Mouse (Mus musculus): Measurements from ENCODE around the gene Sgsm1. TPM values are rescaled to one million over a fixed set of nuclear protein-coding genes. Genes with fewer than 3 reads are reported as not detected.

Gene Sgsm1
- polyA plus RNA-seq, 1 experiment = not detected

DNA sequence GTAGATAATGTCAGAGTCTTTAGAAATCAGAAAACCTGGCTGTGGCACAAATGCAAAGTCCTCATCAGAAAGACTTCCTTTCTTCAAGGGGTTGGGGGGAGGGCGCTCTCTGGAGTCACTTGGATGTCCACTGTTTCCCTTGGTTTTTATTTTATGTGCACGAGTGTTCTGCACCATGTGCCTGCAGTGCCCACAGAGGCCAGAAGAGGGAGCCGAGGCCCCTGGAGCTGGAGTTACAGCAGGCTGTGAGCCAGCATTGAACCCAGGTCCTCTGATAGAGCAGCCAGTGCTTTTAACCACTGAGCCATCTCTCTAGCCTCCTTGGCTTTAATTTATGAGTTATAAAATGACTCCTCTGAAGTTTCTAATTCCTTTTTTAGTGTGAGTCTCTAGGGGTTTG lies 40.5 kb downstream of the Sgsm1 start:
- Histone ChIP-seq H3K4me3 (ENCODE audit: insufficient read depth, low read length) (no peak overlapping the region), H3K27ac (ENCODE audit: insufficient read depth, low read depth, low read length) (no peak overlapping the region), H3K4me1 (ENCODE audit: control insufficient read depth, insufficient read depth, low read length) (no peaks in the 10 kb centered on the region)
- TF ChIP-seq CTCF (IDR thresholded peaks at IDR 0.05; ENCODE audit: low read depth, low read length) (no peak), POLR2A (IDR thresholded peaks at IDR 0.05; ENCODE audit: borderline replicate concordance, low read depth, low read length) (no peak)

DNA sequence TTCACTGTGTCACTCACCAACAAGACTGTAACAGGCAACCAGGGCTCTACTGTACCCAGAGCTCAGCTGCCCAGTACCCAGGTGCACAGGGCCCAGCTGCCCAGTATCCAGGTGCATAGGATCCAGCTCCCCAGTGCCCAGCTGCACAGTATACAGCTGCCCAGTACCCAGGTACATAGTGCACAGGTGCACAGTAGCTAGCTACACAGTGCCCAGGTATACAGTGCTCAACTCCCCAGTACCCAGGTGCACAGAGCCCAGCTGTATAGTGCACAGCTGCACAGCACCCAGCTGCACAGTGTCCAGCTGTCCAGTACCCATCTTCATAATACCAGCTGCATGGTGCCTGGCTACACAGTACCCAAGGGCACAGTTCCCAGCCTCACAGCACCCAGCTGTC lies 42.3 kb downstream of the Sgsm1 start:
- H3K4me3 ChIP-seq (ENCODE audit: insufficient read depth, low read length) = no peak overlapping the region
- no peak for TF ChIP-seq POLR2A (IDR thresholded peaks at IDR 0.05; ENCODE audit: borderline replicate concordance, low read depth, low read length)
- no peak for TF ChIP-seq CTCF (IDR thresholded peaks at IDR 0.05; ENCODE audit: low read depth, low read length)

DNA sequence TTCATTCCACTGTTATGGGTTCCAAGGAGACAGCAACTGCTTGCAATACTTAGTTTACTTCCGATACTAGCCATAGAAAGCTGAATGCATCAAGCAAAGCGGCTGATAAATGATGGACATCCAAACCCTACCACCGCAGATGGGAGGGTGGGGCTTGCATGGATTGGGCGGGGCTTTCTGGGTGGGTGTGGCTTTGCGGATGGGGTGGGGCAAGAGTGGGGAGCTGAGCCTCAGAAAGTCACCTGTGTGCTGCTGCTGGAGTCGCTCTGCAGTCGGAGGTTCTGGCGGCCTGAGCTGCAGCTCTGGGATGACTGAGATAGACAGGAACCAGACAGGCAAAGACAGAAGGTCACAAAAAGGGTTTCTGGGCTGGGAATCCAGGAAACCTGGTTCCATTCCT lies 44.9 kb downstream of the Sgsm1 start:
- H3K4me3 ChIP-seq (ENCODE audit: insufficient read depth, low read length) = no peak overlapping the region
- no peak for TF ChIP-seq POLR2A (IDR thresholded peaks at IDR 0.05; ENCODE audit: borderline replicate concordance, low read depth, low read length)
- TF ChIP-seq CTCF (IDR thresholded peaks at IDR 0.05; ENCODE audit: low read depth, low read length) = no peak
- no peaks in the 10 kb centered on the region for H3K4me1 ChIP-seq (ENCODE audit: control insufficient read depth, insufficient read depth, low read length)
- no peak overlapping the region for H3K27ac ChIP-seq (ENCODE audit: insufficient read depth, low read depth, low read length)

More for the DNA sequence above, 42.3 kb downstream of the Sgsm1 start:
- H3K4me1 ChIP-seq (ENCODE audit: control insufficient read depth, insufficient read depth, low read length) = no peaks in the 10 kb centered on the region
- no peak overlapping the region for H3K27ac ChIP-seq (ENCODE audit: insufficient read depth, low read depth, low read length)

DNA sequence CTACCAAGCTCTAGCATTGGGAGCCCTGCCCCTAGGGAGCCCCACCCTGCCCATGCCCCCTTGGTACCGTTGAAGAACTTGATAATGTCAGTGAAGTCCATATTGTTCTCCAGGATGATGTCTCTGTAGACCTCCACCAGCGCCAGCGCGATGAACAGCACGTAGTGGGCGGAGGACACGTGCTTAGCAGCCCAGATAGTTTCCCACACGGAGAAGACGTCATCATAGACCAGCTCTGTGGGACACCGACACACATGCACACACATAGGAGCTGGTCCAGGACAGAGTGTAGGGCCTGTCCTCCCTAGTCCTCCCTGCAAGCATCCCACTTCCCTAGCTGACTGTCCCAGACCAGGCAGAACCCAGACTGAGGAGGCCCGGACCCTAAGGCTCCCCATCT lies 59.8 kb downstream of the Sgsm1 start:
- no peak for TF ChIP-seq CTCF (IDR thresholded peaks at IDR 0.05; ENCODE audit: low read depth, low read length)
- no peak for TF ChIP-seq POLR2A (IDR thresholded peaks at IDR 0.05; ENCODE audit: borderline replicate concordance, low read depth, low read length)
- H3K4me3 ChIP-seq (ENCODE audit: insufficient read depth, low read length) = no peak overlapping the region
- no peak overlapping the region for H3K27ac ChIP-seq (ENCODE audit: insufficient read depth, low read depth, low read length)

GRCm38 (mm10) chr5:113249263-113249930 lies 61.2 kb downstream of the Sgsm1 start:
- H3K4me3 ChIP-seq (ENCODE audit: insufficient read depth, low read length) = no peak overlapping the region
- TF ChIP-seq POLR2A (IDR thresholded peaks at IDR 0.05; ENCODE audit: borderline replicate concordance, low read depth, low read length) (no peak), CTCF (IDR thresholded peaks at IDR 0.05; ENCODE audit: low read depth, low read length) (no peak)
- no peaks in the 10 kb centered on the region for H3K4me1 ChIP-seq (ENCODE audit: control insufficient read depth, insufficient read depth, low read length)
- no peak overlapping the region for H3K27ac ChIP-seq (ENCODE audit: insufficient read depth, low read depth, low read length)

More for the DNA sequence above, 59.8 kb downstream of the Sgsm1 start:
- no peaks in the 10 kb centered on the region for H3K4me1 ChIP-seq (ENCODE audit: control insufficient read depth, insufficient read depth, low read length)

- Histone ChIP-seq H3K4me3 (ENCODE audit: insufficient read depth, low read length) (no peak overlapping the region), H3K27ac (ENCODE audit: insufficient read depth, low read depth, low read length) (no peak overlapping the region), H3K4me1 (ENCODE audit: control insufficient read depth, insufficient read depth, low read length) (peaks cover 12% of the 10 kb centered on the region)
- TF ChIP-seq CTCF (IDR thresholded peaks at IDR 0.05; ENCODE audit: low read depth, low read length) (no peak), POLR2A (IDR thresholded peaks at IDR 0.05; ENCODE audit: borderline replicate concordance, low read depth, low read length) (no peak)
These were observed 80.4 kb downstream of the Sgsm1 start for GRCm38 (mm10) chr5:113230196-113230595.

- TF ChIP-seq CTCF (IDR thresholded peaks at IDR 0.05; ENCODE audit: low read depth, low read length) = peak; percentile 96
- TF ChIP-seq POLR2A (IDR thresholded peaks at IDR 0.05; ENCODE audit: borderline replicate concordance, low read depth, low read length) = no peak
- Histone ChIP-seq H3K4me3 (ENCODE audit: insufficient read depth, low read length) (0 out of 2 replicates have a peak within 1 kb of the TSS, but pooled peaks have one; percentile 4), H3K4me1 (ENCODE audit: control insufficient read depth, insufficient read depth, low read length) (peaks cover 33% of the 10 kb centered on the region), H3K27ac (ENCODE audit: insufficient read depth, low read depth, low read length) (peak within 1 kb of the TSS; percentile 23; the same call in 1 of the 2 replicates)
These were observed 83.9 kb downstream of the Sgsm1 start, which contains the start of gene Tmem211 for GRCm38 (mm10) chr5:113226632-113227102. TSS of gene Tmem211 (plus strand) at chr5:113226909.

- Histone ChIP-seq H3K27ac (ENCODE audit: insufficient read depth, low read depth, low read length) (peak overlapping the region; percentile 97), H3K4me3 (ENCODE audit: insufficient read depth, low read length) (no peak overlapping the region), H3K4me1 (ENCODE audit: control insufficient read depth, insufficient read depth, low read length) (peaks cover 33% of the 10 kb centered on the region)
- no peak for TF ChIP-seq POLR2A (IDR thresholded peaks at IDR 0.05; ENCODE audit: borderline replicate concordance, low read depth, low read length)
- no peak for TF ChIP-seq CTCF (IDR thresholded peaks at IDR 0.05; ENCODE audit: low read depth, low read length)
These were observed 84.7 kb downstream of the Sgsm1 start for GRCm38 (mm10) chr5:113225686-113226435.

DNA sequence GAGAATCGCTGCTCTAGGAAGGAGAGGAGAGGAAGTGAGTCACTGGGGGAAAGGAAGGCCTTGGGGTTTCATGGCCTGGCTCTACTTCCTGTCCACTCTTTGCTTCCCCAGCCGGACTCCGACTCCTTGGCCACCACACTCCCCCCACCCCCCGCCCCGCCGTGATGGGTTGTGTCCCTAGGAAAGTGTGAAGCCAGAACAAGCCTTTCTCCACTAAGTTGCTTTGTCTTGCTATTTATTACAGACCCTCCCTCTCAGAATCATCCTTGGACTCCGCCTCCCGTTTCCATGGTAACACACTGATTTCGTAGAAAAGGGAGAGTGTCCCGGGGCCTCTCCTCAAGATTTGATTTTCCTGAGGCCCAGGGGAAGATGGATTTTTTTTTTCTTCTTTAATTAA lies 85.3 kb downstream of the Sgsm1 start:
- Histone ChIP-seq H3K27ac (ENCODE audit: insufficient read depth, low read depth, low read length) (peak overlapping the region; percentile 97), H3K4me3 (ENCODE audit: insufficient read depth, low read length) (no peak overlapping the region), H3K4me1 (ENCODE audit: control insufficient read depth, insufficient read depth, low read length) (peaks cover 33% of the 10 kb centered on the region)
- no peak for TF ChIP-seq CTCF (IDR thresholded peaks at IDR 0.05; ENCODE audit: low read depth, low read length)
- no peak for TF ChIP-seq POLR2A (IDR thresholded peaks at IDR 0.05; ENCODE audit: borderline replicate concordance, low read depth, low read length)

DNA sequence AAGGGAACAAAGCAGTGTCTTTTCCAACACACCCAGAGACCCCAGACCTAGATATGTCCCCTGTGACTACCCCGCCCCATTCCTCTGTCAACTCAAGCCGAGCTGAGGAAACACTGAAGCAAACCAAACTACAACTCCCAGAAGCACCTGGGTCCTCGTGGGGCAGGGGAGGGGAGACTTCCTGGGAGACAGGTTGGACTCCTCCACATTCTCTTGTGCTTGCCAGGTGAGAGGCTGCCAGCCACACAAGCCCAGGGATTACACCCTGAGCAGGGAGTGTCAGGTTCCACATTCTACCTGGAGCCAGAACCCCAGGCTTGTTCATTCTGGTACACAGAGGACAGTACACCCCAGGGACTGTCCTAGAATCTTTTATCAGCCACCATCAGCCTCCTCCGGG lies 86.7 kb downstream of the Sgsm1 start:
- Histone ChIP-seq H3K27ac (ENCODE audit: insufficient read depth, low read depth, low read length) (peak overlapping the region; percentile 97), H3K4me1 (ENCODE audit: control insufficient read depth, insufficient read depth, low read length) (peaks cover 33% of the 10 kb centered on the region), H3K4me3 (ENCODE audit: insufficient read depth, low read length) (no peak overlapping the region)
- TF ChIP-seq CTCF (IDR thresholded peaks at IDR 0.05; ENCODE audit: low read depth, low read length) = no peak
